Mouse (Mus musculus) lung, postnatal 10 days (tissue): ENCODE results near the gene Clip3.

ENCODE experiments used
- DNase-seq: peaks from one replicate; pipeline ENCODE4 v3.0.0; 2021

Clip3 gene

DNA sequence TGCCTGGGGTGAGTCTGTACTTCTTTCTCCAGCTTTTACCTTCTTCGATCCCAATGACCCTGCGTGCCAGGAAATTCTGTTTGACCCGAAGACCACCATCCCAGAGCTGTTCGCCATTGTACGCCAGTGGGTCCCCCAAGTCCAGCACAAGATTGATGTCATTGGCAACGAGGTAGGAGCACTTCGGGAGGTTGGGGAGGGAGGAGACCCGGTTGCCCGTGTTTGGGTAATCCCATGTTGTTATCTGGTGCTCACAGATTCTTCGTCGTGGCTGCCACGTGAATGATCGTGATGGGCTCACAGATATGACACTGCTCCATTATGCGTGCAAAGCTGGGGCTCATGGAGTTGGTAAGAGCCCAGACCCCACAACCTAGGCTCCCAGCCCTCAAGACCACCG is 5.3 kb downstream of the Clip3 start:
- no peak for DNase-seq

DNA sequence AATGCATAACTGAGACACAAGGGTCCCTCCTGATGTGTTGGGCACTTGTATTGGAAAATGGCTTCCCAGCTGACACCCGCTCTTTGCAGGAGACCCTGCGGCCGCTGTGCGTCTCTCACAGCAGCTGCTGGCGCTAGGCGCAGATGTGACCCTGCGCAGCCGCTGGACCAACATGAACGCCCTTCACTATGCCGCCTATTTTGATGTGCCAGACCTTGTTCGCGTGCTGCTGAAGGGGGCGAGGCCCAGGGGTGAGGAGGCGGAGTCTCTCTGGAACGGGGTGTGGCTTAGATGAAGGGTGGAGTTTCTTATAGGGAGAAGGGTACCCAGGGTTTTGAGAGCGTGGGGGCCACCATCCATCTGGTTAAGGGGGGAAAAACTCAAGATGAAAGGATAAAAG is 5.7 kb downstream of the Clip3 start:
- no peak for DNase-seq

- no peak for DNase-seq
Measured at GRCm38 (mm10) chr7:30300914-30301313, 9.4 kb downstream of the Clip3 start.

GRCm38 (mm10) chr7:30306083-30306779 is 14.7 kb downstream of the Clip3 start:
- no peak for DNase-seq

DNA sequence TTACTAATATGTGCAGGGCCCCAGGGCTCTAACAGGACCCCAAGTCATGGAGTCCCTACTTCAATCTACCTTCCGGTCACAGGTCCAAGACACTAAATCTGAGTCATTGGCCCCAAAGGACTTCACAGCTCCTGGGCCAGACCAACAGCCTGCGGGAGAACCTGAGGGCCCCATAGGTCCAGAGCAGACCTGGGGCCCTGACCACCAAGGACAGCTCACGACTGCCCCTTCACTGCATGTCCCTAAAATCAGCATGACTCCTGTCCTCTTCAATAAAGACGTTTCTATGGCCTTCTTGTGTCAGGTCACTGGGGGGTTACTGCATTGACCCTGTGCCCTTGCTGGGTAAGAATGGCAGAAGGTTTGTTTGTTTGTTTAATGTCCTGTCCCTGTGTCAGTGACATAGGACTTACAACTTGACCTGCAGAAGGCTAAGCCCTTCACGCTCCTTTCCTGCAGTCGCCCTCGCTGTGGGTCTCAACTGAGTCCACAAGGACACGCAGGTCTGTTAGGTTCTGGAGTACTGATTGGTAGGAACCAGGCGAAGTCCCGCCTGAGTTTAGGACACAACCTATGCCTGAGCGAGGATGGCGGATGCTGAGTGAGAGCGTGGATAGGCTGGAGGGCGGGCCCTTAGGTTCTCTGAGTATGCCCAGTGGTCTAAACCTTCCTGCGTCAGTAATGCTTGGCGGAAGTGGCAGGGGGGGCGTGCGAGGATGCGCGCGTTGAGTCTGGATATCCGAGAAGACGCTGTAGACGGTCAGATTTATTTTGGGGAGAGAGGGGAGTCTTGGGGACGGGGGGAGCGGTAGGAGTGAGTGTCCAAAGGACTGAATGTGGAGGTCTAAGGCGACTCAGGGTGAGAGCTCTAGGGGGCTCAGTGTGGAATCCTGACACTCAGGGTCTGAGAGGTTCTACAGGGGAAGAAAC is 16.8 kb downstream of the Clip3 start, which contains the start of gene Alkbh6:
Gene Alkbh6 (plus strand): TSS at position 642 of the 930 bp plus-strand sequence.
- DNase-seq, result peak; percentile 97

DNA sequence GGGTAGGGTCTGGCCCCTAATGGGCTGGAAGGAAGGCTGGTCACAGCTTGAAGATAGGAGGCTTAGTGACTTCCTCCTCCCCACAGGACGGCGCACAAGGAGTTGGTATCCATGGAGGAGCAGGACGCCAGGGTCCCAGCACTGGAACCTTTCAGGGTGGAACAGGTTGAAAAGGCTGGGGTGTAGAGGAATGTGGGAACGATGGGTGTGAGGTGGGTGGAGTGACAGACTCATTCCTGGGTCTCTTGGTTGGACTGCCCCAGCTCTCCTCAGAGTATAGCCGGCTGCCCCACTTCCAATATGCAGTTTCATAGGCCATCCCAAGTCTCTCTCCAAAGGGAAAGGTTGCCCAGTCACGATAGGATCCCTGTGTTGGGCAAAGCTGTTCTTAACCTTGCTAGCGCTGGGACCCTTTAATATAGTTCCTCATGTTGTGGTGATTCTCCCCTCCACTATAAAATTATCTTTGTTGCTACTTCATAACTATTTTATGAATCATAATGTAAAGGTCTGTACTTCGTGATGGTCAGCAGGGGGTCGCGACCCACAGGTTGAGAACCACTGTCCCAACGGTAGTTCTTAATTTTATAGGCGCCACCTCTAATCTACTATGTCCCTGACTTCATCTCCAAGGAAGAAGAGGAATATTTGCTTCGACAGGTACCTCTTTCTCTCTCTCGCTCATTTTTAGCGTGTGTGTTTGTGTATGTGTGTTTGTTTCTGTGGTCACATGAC is 18.0 kb downstream of the Clip3 start:
- no peak for DNase-seq

- DNase-seq, result no peak
Measured at GRCm38 (mm10) chr7:30310136-30310535, 18.6 kb downstream of the Clip3 start.

DNA sequence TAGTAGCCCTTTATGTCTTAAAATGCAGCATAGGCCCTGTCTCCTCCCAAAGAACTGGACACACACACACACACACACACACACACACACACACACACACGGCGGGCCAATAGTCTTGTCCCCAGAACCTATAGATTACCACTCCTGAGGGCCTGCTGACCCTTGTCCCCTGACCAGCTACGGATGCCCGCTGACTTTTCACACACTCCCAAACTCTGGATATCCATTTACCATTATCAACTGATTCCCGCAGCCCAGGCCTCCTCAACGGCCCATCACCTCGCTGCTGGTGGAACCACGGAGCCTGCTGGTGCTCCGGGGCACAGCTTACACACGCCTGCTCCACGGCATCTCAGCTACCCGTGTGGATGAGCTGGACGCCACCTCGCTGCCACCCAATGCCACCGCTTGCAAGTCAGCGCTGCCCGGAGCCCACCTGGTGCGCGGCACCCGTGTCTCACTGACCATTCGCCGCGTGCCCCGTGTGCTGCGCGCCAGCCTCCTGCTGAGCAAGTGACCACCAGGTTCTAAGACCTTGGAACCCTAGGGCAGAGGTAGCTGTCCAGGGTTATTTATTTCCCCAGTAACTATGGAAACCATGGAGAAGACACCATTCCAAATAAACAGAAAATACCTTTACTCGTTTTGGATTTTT is 22.3 kb downstream of the Clip3 start:
- no peak for DNase-seq

DNA sequence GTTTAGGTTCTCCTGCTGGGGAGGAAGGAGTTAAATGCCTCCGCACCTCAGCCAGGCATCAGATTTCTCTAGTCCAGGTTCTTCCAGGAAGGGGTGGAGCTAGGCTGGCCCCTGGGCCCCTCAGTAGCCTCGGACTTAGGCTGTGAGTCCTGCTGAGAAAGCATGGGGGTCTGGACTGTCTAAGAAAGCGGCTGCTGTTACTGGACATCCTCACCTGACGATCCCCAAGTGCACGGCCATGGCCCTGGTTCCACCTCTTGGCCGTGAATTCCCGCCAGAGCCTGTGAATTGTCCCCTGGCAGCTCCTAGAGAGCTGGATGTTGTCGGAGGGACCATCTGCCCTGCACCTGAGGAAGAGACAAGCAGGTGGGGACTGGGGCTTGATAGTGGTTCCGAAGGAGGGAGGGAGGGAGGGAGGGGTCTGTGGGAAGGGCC is 23.2 kb downstream of the Clip3 start, which contains the start of gene Syne4:
Gene Syne4 (plus strand): TSS at position 87 of the 435 bp plus-strand sequence.
- DNase-seq, result no peak

DNA sequence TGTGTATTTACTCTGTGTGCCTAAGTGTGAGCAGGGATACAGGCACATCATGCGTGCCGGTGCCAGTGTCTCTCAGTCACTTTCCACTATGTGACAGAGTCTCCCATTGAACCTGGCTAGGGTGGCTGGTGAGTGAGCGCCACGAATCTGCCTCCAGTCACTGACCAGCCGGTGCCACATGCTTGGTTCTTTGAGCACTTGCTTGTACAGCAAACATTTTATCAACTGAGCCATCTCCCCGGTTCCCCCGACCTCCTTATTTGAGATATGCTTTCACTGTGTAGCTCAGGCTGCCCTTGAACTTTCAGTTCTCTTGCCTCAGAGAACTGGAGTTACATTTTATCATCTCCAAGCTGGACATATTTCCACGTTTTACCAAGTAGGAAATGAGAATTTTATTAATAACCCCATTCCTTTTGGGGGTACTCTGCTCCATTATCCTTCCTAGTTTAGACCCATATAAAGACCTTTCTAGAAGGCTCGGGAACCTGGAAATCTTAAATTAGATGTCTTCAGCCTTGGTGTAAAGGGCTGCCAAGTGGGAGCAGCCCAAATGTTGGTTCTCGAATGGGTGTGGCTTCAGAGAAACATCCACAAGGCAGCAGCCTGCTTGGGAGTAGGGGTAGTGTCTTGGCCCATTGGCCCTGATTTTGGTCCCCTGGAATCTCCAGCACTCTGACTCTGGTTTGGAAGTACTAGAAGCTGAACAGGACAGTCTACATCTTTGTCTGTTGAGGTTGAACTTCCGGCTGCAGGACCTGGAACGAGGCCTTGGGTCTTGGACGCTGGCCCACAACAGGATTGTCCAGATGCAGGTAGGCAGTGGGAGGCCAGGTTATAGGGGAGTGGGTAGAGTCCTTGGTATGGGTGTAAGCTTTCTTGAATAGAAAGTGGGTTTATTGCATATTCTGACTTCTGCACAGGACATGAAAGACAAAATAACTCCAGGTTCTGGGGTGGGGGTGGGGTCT is 24.3 kb downstream of the Clip3 start:
- DNase-seq, result no peak

DNA sequence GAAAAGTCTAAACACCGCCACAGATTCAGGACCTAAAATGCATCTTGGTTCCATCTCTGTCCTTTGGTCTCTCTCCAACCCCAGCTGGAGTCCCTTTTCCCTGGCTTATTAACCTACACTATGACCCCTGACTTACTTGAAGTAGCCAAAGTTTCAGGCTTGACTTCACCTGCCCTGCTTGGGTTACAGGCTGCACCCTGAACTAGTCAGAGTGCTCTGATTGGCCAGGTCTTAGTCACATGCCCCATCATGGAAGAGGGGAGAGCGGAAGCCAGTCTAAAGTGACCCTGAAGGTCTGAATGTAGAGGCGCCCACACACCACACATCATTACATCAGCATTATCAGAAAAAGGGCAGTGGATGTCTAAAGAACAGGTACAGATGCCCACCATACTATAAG is 26.6 kb downstream of the Clip3 start:
- no peak for DNase-seq

DNA sequence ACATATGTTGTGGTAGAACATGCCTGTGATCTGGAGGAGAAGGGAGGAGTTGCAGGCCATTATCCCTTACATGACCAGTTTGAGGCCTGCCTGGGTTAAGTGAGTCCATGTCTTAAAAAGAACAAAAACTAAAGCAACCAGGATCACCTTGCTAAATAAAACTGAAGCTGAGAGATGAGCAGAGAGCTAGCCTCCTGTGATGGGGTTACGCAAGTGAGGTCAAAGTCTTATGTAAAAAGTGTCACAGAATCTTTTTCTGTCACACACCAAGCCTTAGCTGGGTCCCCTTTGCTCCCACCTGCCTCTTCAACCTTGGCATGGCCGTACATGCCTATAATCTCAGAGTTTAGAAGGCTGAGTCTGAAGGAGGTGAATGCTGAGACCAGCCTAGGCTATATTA is 29.4 kb downstream of the Clip3 start:
- DNase-seq, result no peak

- peak; percentile 89 for DNase-seq
Measured at GRCm38 (mm10) chr7:30321539-30322284, 30.2 kb downstream of the Clip3 start, which contains the start of gene E130208F15Rik. Gene E130208F15Rik (plus strand): TSS chr7:30321740.

- peak; percentile 99 for DNase-seq
Measured at GRCm38 (mm10) chr7:30322285-30322667, 30.7 kb downstream of the Clip3 start.

- no peak for DNase-seq
Measured at GRCm38 (mm10) chr7:30322865-30323264, 31.3 kb downstream of the Clip3 start.

- DNase-seq, result no peak
Measured at GRCm38 (mm10) chr7:30323795-30324194, 32.3 kb downstream of the Clip3 start, which contains the start of gene Sdhaf1. Gene Sdhaf1 (minus strand): TSS chr7:30323895.

DNA sequence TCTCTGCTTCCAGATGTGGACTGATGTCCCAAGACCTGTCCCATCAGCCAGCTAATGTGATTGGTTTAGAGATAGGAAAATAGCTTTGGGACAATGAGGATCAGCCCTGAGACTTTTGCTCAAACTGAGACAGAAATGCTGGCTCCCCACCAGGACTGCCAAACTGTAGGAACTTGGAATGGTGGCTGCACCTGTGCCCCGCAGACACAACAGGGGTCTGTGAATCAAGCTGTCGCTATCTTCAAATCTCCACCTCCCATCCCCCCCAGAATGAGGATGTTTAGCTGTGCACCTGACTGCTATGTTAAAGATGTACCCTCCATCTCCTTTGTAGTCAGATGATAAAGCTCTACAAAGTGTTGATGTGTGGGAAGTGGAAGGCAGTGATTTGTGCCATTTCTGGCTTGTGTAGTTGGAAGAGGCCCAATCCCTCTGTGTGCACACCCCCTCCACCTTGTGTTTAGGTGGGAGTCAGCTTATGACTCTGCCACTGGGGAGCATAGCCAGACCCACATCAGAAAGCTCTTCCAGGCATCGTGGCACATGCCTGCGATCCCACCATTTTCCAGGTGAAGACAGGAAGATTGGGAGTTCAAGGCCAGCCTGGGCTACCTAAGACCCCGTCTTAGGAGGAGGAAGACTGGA is 32.9 kb downstream of the Clip3 start:
- no peak for DNase-seq

GRCm38 (mm10) chr7:30325364-30325763 is 33.8 kb downstream of the Clip3 start:
- DNase-seq, result peak; percentile 64

DNA sequence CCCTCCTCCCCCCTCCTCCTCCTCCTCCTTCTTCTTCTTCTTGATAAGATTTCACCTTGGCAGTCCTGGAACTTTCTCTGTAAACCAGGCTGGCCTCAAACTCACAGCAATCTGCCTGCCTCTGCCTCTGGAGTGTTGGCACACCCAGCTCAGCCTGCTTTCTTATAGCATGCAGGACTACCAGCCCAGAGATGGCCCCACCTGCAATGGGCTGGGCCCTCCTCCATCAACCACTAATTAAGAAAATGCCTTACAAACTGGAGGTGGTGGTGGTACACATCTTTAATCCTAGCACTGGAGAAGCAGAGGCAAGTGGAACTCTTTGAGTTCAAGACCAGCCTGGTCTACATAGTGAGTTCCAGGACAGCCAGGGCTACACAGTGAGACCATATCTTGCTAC is 34.9 kb downstream of the Clip3 start:
- no peak for DNase-seq

DNA sequence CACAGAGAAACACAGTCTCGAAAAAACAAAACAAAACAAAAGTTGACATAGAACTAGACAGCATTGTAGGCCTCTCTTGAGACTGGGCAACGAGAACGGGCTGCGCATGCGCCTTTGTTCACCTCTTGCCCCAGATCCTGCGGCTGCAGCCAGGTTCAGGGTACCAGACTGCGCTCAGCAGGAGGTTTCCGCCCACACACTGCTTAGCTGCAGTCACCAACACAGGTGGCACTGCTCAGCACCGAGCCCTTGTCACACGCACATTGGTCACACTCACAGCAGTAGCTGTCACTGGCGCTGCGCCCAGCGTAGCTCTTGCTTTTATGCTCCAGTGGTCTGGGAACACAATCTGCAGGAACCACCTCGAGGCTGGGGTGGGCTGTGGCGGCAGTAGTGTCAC is 35.6 kb downstream of the Clip3 start:
- peak; percentile 66 for DNase-seq
